Mouse (Mus musculus) central nervous system, embryonic 11.5 days (tissue): ENCODE measurements around the gene Tbc1d21. TPM values are rescaled to one million over a fixed set of nuclear protein-coding genes. Genes with fewer than 3 reads are reported as not detected.

Source experiments
- polyA plus RNA-seq: library from polyadenylated mRNA; depleted of rRNA; stranded (reverse); fragments of >200 nt; gene quantifications from 2 replicates; pipeline ENCODE4 v1.2.3, GENCODE M21; 2012; rRNA removed

Gene Tbc1d21
- polyA plus RNA-seq = not detected in 2 replicates

GRCm38 (mm10) chr9:58370355-58370754, at the start of gene Tbc1d21:
TSS of gene Tbc1d21 (minus strand) at chr9:58370455.

GRCm38 (mm10) chr9:58312944-58313359, 57.3 kb downstream of the Tbc1d21 start, which contains the start of gene Loxl1:
TSS of gene Loxl1 (minus strand) at chr9:58313186.

Other genes starting within 250 kb of the Tbc1d21 start
- gene Islr, start 166.1 kb downstream of the Tbc1d21 start, polyA plus RNA-seq = 18.4 and 84.2 TPM in 2 replicates
- gene Islr2, start 166.1 kb downstream of the Tbc1d21 start, polyA plus RNA-seq = 63.3 and 90.2 TPM in 2 replicates
- gene Pml, start 120.7 kb downstream of the Tbc1d21 start, polyA plus RNA-seq = 9.8 and 16.8 TPM in 2 replicates
- gene Stoml1, start 117.3 kb downstream of the Tbc1d21 start, polyA plus RNA-seq = 45.6 and 61.9 TPM in 2 replicates
- 9.1 and 19.7 TPM in 2 replicates for gene Loxl1, start 57.3 kb downstream of the Tbc1d21 start, polyA plus RNA-seq
- gene Insyn1, start 118.1 kb upstream of the Tbc1d21 start, polyA plus RNA-seq = 11.2 and 14.8 TPM in 2 replicates
- gene Cd276, start 185.0 kb upstream of the Tbc1d21 start, polyA plus RNA-seq = 26.9 and 35.4 TPM in 2 replicates
- gene Nptn, start 211.8 kb upstream of the Tbc1d21 start, polyA plus RNA-seq = 104 and 159 TPM in 2 replicates